Mouse (Mus musculus) CD4-positive naive resting alpha-beta T cell, adult 57 days (primary cell): ENCODE results near the gene AC192777.2. TPM values are rescaled to one million over a fixed set of nuclear protein-coding genes. Genes with fewer than 3 reads are reported as not detected.

Source experiments
- total RNA-seq: library from RNA; stranded (reverse); gene quantifications from one replicate; pipeline ENCODE4 v1.2.4, GENCODE M21; 2023

Gene AC192777.2
- total RNA-seq: not detected

GRCm38 (mm10) chr17:40095150-40095549 is at the start of gene AC192777.2:
Gene AC192777.2, plus strand, starts transcription at chr17:40095450.

Other genes with a start within 250 kb of the AC192777.2 start
- gene Esp38, start 144.9 kb upstream of the AC192777.2 start, total RNA-seq: not detected
- gene Pgk2, start 113.2 kb downstream of the AC192777.2 start, total RNA-seq: not detected
- not detected for gene Crisp3, start 146.8 kb downstream of the AC192777.2 start, total RNA-seq
- gene Crisp1, start 223.8 kb downstream of the AC192777.2 start, total RNA-seq: not detected